Mouse (Mus musculus) stomach, embryonic 15.5 days (tissue): ENCODE results near the gene Ltv1. TPM values are rescaled to one million over a fixed set of nuclear protein-coding genes. Genes with fewer than 3 reads are reported as not detected.
A peak's percentile ranks its signal among the peaks of the same experiment; 100 is the strongest.

ENCODE experiments used
- ATAC-seq: fragments of 200-750 bp; cut with Nextera tagmentation; 2 replicates; pipeline ENCODE4 v1.8.0; 2017; ENCODE audit warnings: low read depth, moderate number of reproducible peaks, moderate TSS enrichment; ENCODE audit not compliant: insufficient read depth, low FRiP score
- H3K27ac ChIP-seq: fragments of 300-500 bp; sonication (generic); 2 replicates; pipeline ENCODE4 v1.5.1; 2015; ENCODE audit warnings: mild to moderate bottlenecking, inconsistent platforms
- H3K27me3 ChIP-seq: fragments of 300-500 bp; sonication (generic); replicated peaks from 2 replicates; pipeline ENCODE4 v1.6.1; 2015; ENCODE audit warnings: inconsistent platforms
- H3K36me3 ChIP-seq: fragments of 300-500 bp; sonication (generic); 2 replicates; pipeline ENCODE4 v1.6.1; 2015; ENCODE audit warnings: inconsistent platforms
- H3K4me1 ChIP-seq: fragments of 300-500 bp; sonication (generic); 2 replicates; pipeline ENCODE4 v1.6.1; 2015; ENCODE audit warnings: inconsistent platforms
- H3K4me2 ChIP-seq: fragments of 300-500 bp; sonication (generic); 2 replicates; pipeline ENCODE4 v1.6.1; 2015; ENCODE audit warnings: mild to moderate bottlenecking, inconsistent platforms
- H3K4me3 ChIP-seq: fragments of 300-500 bp; sonication (generic); replicated peaks from 2 replicates; pipeline ENCODE4 v1.5.1; 2015; ENCODE audit warnings: inconsistent platforms
- H3K9ac ChIP-seq: fragments of 300-500 bp; sonication (generic); 2 replicates; pipeline ENCODE4 v1.6.1; 2015; ENCODE audit warnings: inconsistent platforms
- H3K9me3 ChIP-seq: fragments of 300-500 bp; sonication (generic); 2 replicates; pipeline ENCODE4 v1.6.1; 2016; ENCODE audit warnings: inconsistent platforms
- WGBS: fragments of 180-500 bp; shearing (Covaris S2); methylation state at CpG from one replicate; pipeline ENCODE4 v1.1.7; 2015; 5-methylcytosine and 5-hydroxymethylcytosine counted together
- polyA plus RNA-seq: library from polyadenylated mRNA; unstranded; fragments of >200 nt; fragmentation: Nextera tagmentation; extraction: Ambion mirVana; gene quantifications from 2 replicates; pipeline ENCODE4 v1.2.1, GENCODE M21; 2015

Ltv1 gene
- polyA plus RNA-seq, 1 experiment from 2014 or later: 74.1 TPM

GRCm38 (mm10) chr10:13155377-13155776 lies 37.6 kb downstream of the Ltv1 start:
- no peak overlapping the region for H3K27ac ChIP-seq
- 89% methylated on average over 5 of the region's 5 CpGs for WGBS
- H3K4me1 ChIP-seq: no peaks in the 10 kb centered on the region

DNA sequence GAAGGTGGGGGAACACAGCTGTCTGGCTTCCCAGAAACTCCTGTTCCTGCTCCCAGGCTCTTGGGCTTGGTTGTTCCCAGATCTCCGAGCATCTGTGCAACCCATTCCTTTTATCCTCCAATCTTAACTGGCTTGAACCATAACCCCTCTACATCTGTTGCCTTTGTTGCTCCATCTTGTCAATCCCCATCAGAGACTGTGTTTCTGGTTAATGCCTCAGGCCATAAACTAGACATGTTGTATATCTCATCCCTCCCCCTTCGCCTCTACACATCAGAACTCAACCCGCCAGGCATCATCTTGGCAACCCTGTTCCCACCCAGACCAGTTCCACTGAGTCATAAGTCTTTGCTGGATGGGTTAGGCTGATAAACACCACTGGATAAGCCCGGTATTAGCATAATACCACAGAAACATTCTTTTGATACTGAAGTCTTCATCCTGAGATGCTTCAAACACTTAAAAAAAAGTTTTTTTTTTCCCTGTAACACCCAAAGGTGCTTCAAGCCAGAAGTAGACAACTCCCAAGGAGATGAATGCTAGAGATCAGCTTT lies 40.1 kb downstream of the Ltv1 start:
- Histone ChIP-seq H3K27me3 (no peaks in the 10 kb centered on the region), H3K9ac (no peak overlapping the region), H3K4me2 (no peak overlapping the region), H3K27ac (no peak overlapping the region), H3K4me1 (no peaks in the 10 kb centered on the region), H3K36me3 (no peaks in the 10 kb centered on the region), H3K4me3 (no peak overlapping the region), H3K9me3 (no peaks in the 10 kb centered on the region)
- 76% methylated on average over 4 of the region's 4 CpGs for WGBS
- no peak for ATAC-seq

More at GRCm38 (mm10) chr10:13155377-13155776, 37.6 kb downstream of the Ltv1 start:
- no peak for ATAC-seq
- H3K27me3 ChIP-seq: no peaks in the 10 kb centered on the region
- H3K9me3 ChIP-seq: no peaks in the 10 kb centered on the region
- no peak overlapping the region for H3K9ac ChIP-seq
- H3K4me2 ChIP-seq: no peak overlapping the region
- no peak overlapping the region for H3K4me3 ChIP-seq
- no peaks in the 10 kb centered on the region for H3K36me3 ChIP-seq

- peak overlapping the region; percentile 42; the same call in 1 of the 2 replicates for H3K27ac ChIP-seq
- ATAC-seq: no peak
- 53% methylated on average over 5 of the region's 5 CpGs for WGBS
Measured at GRCm38 (mm10) chr10:13151353-13151752, 41.6 kb downstream of the Ltv1 start.

GRCm38 (mm10) chr10:13150435-13150834 lies 42.5 kb downstream of the Ltv1 start:
- no peaks in the 10 kb centered on the region for H3K9me3 ChIP-seq
- H3K4me3 ChIP-seq: no peak overlapping the region
- no peak overlapping the region for H3K9ac ChIP-seq
- H3K4me1 ChIP-seq: no peaks in the 10 kb centered on the region
- ATAC-seq: no peak
- H3K4me2 ChIP-seq: no peak overlapping the region
- no peak overlapping the region for H3K27ac ChIP-seq
- H3K36me3 ChIP-seq: no peaks in the 10 kb centered on the region
- no peaks in the 10 kb centered on the region for H3K27me3 ChIP-seq
- WGBS: 69% methylated on average over 3 of the region's 3 CpGs

More at GRCm38 (mm10) chr10:13151353-13151752, 41.6 kb downstream of the Ltv1 start:
- H3K27me3 ChIP-seq: no peaks in the 10 kb centered on the region
- no peaks in the 10 kb centered on the region for H3K36me3 ChIP-seq
- no peaks in the 10 kb centered on the region for H3K9me3 ChIP-seq
- no peak overlapping the region for H3K4me2 ChIP-seq
- no peaks in the 10 kb centered on the region for H3K4me1 ChIP-seq
- H3K4me3 ChIP-seq: no peak overlapping the region
- no peak overlapping the region for H3K9ac ChIP-seq

DNA sequence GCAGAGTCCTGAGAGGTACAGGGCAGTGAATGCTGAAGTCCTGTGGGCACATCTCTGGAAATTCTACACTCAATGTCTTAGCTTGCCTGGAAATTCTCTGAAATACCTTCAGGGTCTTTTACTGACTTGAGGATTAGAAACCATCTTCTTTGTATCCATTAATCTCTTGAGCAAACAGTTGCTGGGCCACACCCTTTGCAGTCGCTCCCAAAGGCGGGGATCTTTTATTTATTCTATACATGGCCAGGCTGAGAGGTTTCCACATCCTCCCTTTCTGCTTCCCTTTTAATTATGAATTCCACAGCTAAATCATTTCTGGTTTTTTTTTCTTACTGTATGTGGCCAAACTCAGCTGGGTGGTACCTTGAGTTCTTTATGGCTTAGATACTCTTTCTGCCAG lies 52.5 kb downstream of the Ltv1 start:
- Histone ChIP-seq H3K27me3 (no peaks in the 10 kb centered on the region), H3K9ac (no peak overlapping the region), H3K36me3 (no peaks in the 10 kb centered on the region), H3K4me3 (no peak overlapping the region), H3K9me3 (no peaks in the 10 kb centered on the region), H3K4me2 (no peak overlapping the region), H3K27ac (peak overlapping the region; percentile 72), H3K4me1 (peaks cover 6% of the 10 kb centered on the region; the same call in 1 of the 2 replicates)
- 42% methylated on average over 2 of the region's 2 CpGs for WGBS
- ATAC-seq: 0 out of 2 replicates have a peak, but pooled peaks have one; percentile 53

DNA sequence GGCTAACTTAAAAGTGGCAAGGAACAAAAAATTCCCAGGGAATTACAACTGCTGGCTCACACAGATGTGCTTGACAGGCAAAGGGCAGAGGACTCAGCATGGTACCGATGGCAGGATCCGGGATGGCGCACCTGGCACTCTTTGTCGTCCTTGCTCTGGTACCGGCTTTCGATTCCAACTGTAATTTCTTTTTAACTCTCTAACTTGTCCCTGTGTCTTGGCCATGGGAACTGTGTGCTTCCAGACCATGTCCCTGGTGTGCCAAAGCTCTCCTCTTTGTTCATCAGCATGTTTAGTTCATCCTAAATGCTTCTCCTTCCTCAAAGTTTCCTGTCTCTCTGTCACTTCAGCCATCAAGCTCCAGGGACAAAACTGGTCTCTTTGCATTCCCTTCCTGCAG lies 55.1 kb downstream of the Ltv1 start:
- no peak overlapping the region for H3K27ac ChIP-seq
- no peaks in the 10 kb centered on the region for H3K27me3 ChIP-seq
- H3K36me3 ChIP-seq: no peaks in the 10 kb centered on the region
- peaks cover 6% of the 10 kb centered on the region; the same call in 1 of the 2 replicates for H3K4me1 ChIP-seq
- 87% methylated on average over 6 of the region's 6 CpGs for WGBS
- no peak overlapping the region for H3K4me3 ChIP-seq
- no peak overlapping the region for H3K9ac ChIP-seq
- no peaks in the 10 kb centered on the region for H3K9me3 ChIP-seq
- no peak overlapping the region for H3K4me2 ChIP-seq
- ATAC-seq: no peak

GRCm38 (mm10) chr10:13135751-13136150 lies 57.2 kb downstream of the Ltv1 start:
- Histone ChIP-seq H3K9me3 (no peaks in the 10 kb centered on the region), H3K9ac (no peak overlapping the region), H3K4me3 (no peak overlapping the region), H3K4me2 (no peak overlapping the region), H3K27me3 (no peaks in the 10 kb centered on the region), H3K4me1 (peaks cover 5% of the 10 kb centered on the region; the same call in 1 of the 2 replicates), H3K36me3 (no peaks in the 10 kb centered on the region), H3K27ac (no peak overlapping the region)
- WGBS: 87% methylated on average over 7 of the region's 7 CpGs
- no peak for ATAC-seq

DNA sequence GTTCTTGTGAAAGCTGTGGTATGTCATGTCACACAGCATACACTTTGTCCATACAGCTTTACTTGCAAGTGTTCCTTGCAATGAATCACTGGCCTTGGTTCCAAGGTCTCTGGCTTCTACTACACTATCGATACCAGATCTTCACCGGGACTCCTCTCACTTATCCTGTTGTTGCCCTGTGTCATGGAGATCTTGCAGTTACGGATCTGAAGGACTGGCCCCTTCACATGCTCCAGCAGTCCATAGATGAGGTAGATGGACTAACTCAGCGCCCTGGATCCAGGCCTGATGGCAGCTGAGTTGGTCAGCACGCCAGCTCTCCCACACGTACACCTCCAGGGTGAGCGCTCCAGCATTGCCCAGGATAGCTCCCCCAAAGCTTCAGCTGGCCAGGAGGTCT lies 57.7 kb downstream of the Ltv1 start:
- no peak for ATAC-seq
- Histone ChIP-seq H3K36me3 (no peaks in the 10 kb centered on the region), H3K4me1 (peaks cover 3% of the 10 kb centered on the region; the same call in 1 of the 2 replicates), H3K27me3 (no peaks in the 10 kb centered on the region), H3K27ac (no peak overlapping the region), H3K4me3 (no peak overlapping the region), H3K9ac (no peak overlapping the region), H3K4me2 (no peak overlapping the region), H3K9me3 (no peaks in the 10 kb centered on the region)
- WGBS: 91% methylated on average over 7 of the region's 7 CpGs

- H3K27ac ChIP-seq: no peak overlapping the region
- H3K4me1 ChIP-seq: no peaks in the 10 kb centered on the region
- no peak overlapping the region for H3K4me2 ChIP-seq
- no peaks in the 10 kb centered on the region for H3K27me3 ChIP-seq
- H3K36me3 ChIP-seq: no peaks in the 10 kb centered on the region
- WGBS: 89% methylated on average over 4 of the region's 4 CpGs
- no peaks in the 10 kb centered on the region for H3K9me3 ChIP-seq
- no peak overlapping the region for H3K9ac ChIP-seq
- H3K4me3 ChIP-seq: no peak overlapping the region
- no peak for ATAC-seq
Measured at GRCm38 (mm10) chr10:13133850-13134249, 59.1 kb downstream of the Ltv1 start.

Other genes with a start within 250 kb of the Ltv1 start
- 5.4 and 6.1 TPM in 2 replicates for gene Stx11, start 228.9 kb downstream of the Ltv1 start, polyA plus RNA-seq
- gene Sf3b5, start 187.8 kb downstream of the Ltv1 start, polyA plus RNA-seq: 36.6 and 43.4 TPM in 2 replicates
- gene Plagl1, start 132.7 kb downstream of the Ltv1 start, polyA plus RNA-seq: 237 and 238 TPM in 2 replicates
- gene Zc2hc1b, start 15.1 kb downstream of the Ltv1 start, polyA plus RNA-seq: not detected in 2 replicates